Mouse (Mus musculus): ENCODE measurements around the gene Agap3.

GRCm38 (mm10) chr5:24550598-24551316, 98.8 kb downstream of the Agap3 start:
- TF ChIP-seq POLR2A (IDR thresholded peaks at IDR 0.05; ENCODE audit: low read depth, low read length), result no peak
- no peak for TF ChIP-seq CTCF (IDR thresholded peaks at IDR 0.05; ENCODE audit: extremely low read depth, insufficient read depth, insufficient read length, insufficient replicate concordance)
